Mouse (Mus musculus) heart, embryonic 13.5 days (tissue): ENCODE measurements around the gene Olfr1502. TPM values are rescaled to one million over a fixed set of nuclear protein-coding genes. Genes with fewer than 3 reads are reported as not detected.
"Not testable (repeated sequence)": the region's sequence is repeated elsewhere in the genome, so short reads cannot be mapped to it uniquely, and the experiment has no call there.

ENCODE experiments used
- ATAC-seq: fragments of 200-750 bp; cut with Nextera tagmentation; 2 replicates; pipeline ENCODE4 v1.8.0; 2017; ENCODE audit warnings: moderate TSS enrichment; ENCODE audit not compliant: insufficient number of reproducible peaks, low FRiP score, low TSS enrichment; ENCODE audit errors: extremely low read depth
- H3K27ac ChIP-seq: fragments of 300-500 bp; sonication (generic); replicated peaks from 2 replicates; pipeline ENCODE4 v1.5.1; 2015; ENCODE audit warnings: moderate library complexity, mild to moderate bottlenecking, inconsistent platforms
- H3K27me3 ChIP-seq: fragments of 300-500 bp; sonication (generic); replicated peaks from 2 replicates; pipeline ENCODE4 v1.6.1; 2015; ENCODE audit warnings: mild to moderate bottlenecking, inconsistent platforms
- H3K36me3 ChIP-seq: fragments of 300-500 bp; sonication (generic); 2 replicates; pipeline ENCODE4 v1.6.1; 2015; ENCODE audit warnings: mild to moderate bottlenecking, inconsistent platforms
- H3K4me1 ChIP-seq: fragments of 300-500 bp; sonication (generic); 2 replicates; pipeline ENCODE4 v1.6.1; 2015; ENCODE audit warnings: inconsistent platforms
- H3K4me2 ChIP-seq: fragments of 300-500 bp; sonication (generic); 2 replicates; pipeline ENCODE4 v1.6.1; 2015; ENCODE audit warnings: inconsistent platforms, mild to moderate bottlenecking, moderate library complexity
- H3K4me3 ChIP-seq: fragments of 300-500 bp; sonication (generic); 2 replicates; pipeline ENCODE4 v1.5.1; 2015; ENCODE audit warnings: moderate library complexity, mild to moderate bottlenecking, inconsistent platforms
- H3K9ac ChIP-seq: fragments of 300-500 bp; sonication (generic); 2 replicates; pipeline ENCODE4 v1.6.1; 2015; ENCODE audit warnings: inconsistent platforms, mild to moderate bottlenecking, moderate library complexity
- H3K9me3 ChIP-seq: fragments of 300-500 bp; sonication (generic); 2 replicates; pipeline ENCODE4 v1.6.1; 2016; ENCODE audit warnings: inconsistent platforms
- WGBS: fragments of 180-500 bp; shearing (Covaris S2); methylation state at CpG from one replicate; pipeline ENCODE4 v1.1.7; 2015; ENCODE audit warnings: mixed read lengths; 5-methylcytosine and 5-hydroxymethylcytosine counted together
- polyA plus RNA-seq: library from polyadenylated mRNA; unstranded; fragments of >200 nt; fragmentation: Nextera tagmentation; extraction: Ambion mirVana; gene quantifications from 2 replicates; pipeline ENCODE4 v1.2.1, GENCODE M21; 2015

Gene Olfr1502
- not detected in 2 replicates for polyA plus RNA-seq

DNA sequence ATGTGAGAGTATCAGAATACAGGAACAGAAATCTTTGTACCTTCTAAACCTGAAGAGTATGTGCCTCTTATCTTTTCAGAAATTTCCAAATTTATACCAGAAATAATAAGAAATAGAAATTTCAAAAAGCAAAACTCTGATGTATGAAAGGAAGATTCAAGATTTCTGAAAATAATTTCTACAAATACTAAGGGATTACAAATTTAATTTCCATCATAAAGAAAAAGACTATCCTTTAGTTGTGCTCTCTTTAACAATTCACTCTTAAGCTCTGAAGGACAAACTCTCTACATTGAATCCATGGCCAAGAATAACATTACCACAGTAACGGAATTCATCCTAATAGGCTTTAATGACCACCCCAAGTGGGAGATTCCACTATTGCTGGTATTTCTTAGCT lies at the start of gene Olfr1502:
Olfr1502 (plus strand) TSS at position 301 of the 400 bp plus-strand sequence.
- ATAC-seq: no peak
- H3K36me3 ChIP-seq: no peaks in the 10 kb centered on the region
- no peaks in the 10 kb centered on the region for H3K9me3 ChIP-seq
- 61% methylated on average over 1 of the region's 1 CpGs for WGBS
- H3K4me3 ChIP-seq: no peak within 1 kb of the TSS
- H3K4me2 ChIP-seq: no peak within 1 kb of the TSS
- no peak within 1 kb of the TSS for H3K27ac ChIP-seq
- no peaks in the 10 kb centered on the region for H3K27me3 ChIP-seq
- no peaks in the 10 kb centered on the region for H3K4me1 ChIP-seq
- no peak within 1 kb of the TSS for H3K9ac ChIP-seq

DNA sequence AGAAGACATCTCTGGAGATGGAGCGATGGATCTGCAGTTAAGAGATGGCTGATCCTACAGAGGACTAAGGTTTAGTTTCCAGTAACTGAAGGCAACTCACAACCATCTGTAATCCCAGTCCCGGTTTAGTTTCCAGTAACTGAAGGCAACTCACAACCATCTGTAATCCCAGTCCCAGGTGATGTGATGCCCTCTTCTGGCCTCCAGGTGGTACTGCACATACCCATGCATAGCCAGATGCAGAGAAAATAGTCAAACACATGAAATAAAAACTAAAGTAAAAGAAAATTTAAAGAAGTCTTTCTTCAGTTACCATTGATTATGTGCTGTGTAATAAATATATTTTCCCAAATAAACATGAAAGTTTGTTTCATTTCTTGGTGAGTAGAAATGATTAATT lies 48.8 kb upstream of the Olfr1502 start:
- no peak overlapping the region for H3K4me2 ChIP-seq
- H3K27ac ChIP-seq: no peak overlapping the region
- no peaks in the 10 kb centered on the region for H3K9me3 ChIP-seq
- H3K9ac ChIP-seq: no peak overlapping the region
- no peaks in the 10 kb centered on the region for H3K4me1 ChIP-seq
- no peak overlapping the region for H3K4me3 ChIP-seq
- H3K27me3 ChIP-seq: no peaks in the 10 kb centered on the region
- no peaks in the 10 kb centered on the region for H3K36me3 ChIP-seq
- no peak for ATAC-seq
- 48% methylated on average over 2 of the region's 2 CpGs for WGBS

DNA sequence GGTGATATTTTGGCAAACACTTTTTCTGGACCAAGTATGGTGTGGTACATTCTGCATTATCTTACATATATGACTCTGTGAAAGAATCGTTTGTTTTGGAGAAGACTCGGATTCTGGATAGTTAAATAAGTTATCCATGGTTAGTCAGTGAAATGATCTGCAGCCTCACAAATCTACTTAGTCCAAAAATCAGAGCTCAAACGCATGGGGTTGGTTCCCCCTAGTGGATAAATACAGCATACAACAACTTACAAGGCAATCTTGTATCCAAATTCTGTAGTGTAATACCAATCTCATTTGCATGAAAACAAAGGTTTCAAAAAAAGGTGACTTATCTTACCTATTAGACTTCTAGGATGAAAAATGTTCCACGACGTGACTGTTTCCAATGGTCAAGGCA lies 42.8 kb upstream of the Olfr1502 start:
- no peaks in the 10 kb centered on the region for H3K9me3 ChIP-seq
- WGBS: 26% methylated on average over 5 of the region's 5 CpGs
- no peak overlapping the region for H3K27ac ChIP-seq
- no peaks in the 10 kb centered on the region for H3K36me3 ChIP-seq
- no peaks in the 10 kb centered on the region for H3K27me3 ChIP-seq
- no peak for ATAC-seq
- H3K4me1 ChIP-seq: no peaks in the 10 kb centered on the region
- H3K4me3 ChIP-seq: no peak overlapping the region
- H3K9ac ChIP-seq: no peak overlapping the region
- H3K4me2 ChIP-seq: no peak overlapping the region

DNA sequence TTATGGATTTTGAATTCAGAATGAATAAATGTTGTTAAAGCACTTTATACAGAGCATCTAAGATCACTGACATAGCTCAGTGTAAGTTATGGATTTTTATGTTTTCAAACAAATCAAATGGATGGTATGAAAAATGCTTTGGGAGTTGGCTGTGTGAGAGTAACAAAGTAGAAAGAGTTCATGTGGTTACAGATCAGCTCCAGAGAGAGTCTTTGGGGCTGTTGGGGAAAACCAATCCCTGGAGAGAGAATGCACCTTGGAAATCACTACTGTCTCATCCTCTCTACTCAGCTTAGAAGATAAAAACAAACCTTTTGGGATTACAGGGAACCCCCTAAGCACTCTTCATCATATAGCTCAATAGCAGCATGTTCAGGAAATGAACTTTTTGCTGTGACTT lies 42.2 kb upstream of the Olfr1502 start, which contains the start of gene Olfr1499:
Olfr1499 (minus strand) TSS at position 101 of the 400 bp plus-strand sequence.
- Histone ChIP-seq H3K4me3 (no peak within 1 kb of the TSS), H3K36me3 (no peaks in the 10 kb centered on the region), H3K4me2 (no peak within 1 kb of the TSS), H3K27me3 (no peaks in the 10 kb centered on the region), H3K27ac (no peak within 1 kb of the TSS), H3K4me1 (no peaks in the 10 kb centered on the region), H3K9me3 (no peaks in the 10 kb centered on the region), H3K9ac (no peak within 1 kb of the TSS)
- ATAC-seq: no peak

DNA sequence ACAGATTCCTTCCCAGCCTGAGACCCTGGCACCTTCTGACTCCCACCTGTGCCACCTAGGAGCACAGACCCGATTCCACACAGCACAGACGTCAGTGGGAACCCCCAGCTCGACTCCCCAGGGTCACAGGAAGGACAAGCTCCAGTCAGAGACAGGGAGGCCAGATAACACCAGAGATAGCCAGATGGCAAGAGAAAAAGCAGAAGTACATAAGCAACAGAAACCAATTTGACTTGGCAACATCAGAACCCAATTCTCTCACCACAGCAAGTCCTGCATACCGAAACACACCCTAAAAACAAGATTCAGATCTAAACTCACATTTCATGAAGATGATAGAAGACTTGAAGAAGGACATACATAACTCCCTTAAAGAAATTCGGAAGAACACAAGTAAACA lies 40.7 kb upstream of the Olfr1502 start:
- Histone ChIP-seq H3K9ac (no peak overlapping the region), H3K4me1 (no peaks in the 10 kb centered on the region), H3K9me3 (no peaks in the 10 kb centered on the region), H3K27me3 (no peaks in the 10 kb centered on the region), H3K27ac (no peak overlapping the region), H3K4me2 (no peak overlapping the region), H3K4me3 (no peak overlapping the region), H3K36me3 (no peaks in the 10 kb centered on the region)
- WGBS: 43% methylated on average over 5 of the region's 5 CpGs
- no peak for ATAC-seq

DNA sequence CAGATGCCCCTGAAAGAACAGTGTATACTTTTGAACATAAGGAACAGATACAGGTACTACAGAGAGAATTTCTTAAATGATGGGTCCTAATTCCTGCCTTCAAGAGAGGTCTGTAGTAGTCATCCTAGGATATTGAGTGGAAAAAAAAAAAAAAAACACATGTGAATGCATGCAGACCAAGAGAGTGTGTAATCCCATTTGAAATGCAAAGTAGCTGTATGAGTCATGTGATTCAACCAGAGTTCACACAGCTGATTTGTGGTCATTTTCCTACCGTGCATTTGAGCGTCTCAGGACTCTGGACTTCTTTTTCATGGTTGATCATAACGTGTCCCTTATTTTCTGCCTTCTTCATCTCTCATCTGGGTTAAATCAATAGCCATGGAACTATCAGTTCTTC lies 33.1 kb upstream of the Olfr1502 start:
- no peak overlapping the region for H3K4me3 ChIP-seq
- WGBS: 65% methylated on average over 3 of the region's 3 CpGs
- H3K4me1 ChIP-seq: no peaks in the 10 kb centered on the region
- no peaks in the 10 kb centered on the region for H3K9me3 ChIP-seq
- no peak for ATAC-seq
- H3K27me3 ChIP-seq: no peaks in the 10 kb centered on the region
- H3K27ac ChIP-seq: no peak overlapping the region
- no peak overlapping the region for H3K4me2 ChIP-seq
- no peaks in the 10 kb centered on the region for H3K36me3 ChIP-seq
- H3K9ac ChIP-seq: no peak overlapping the region

DNA sequence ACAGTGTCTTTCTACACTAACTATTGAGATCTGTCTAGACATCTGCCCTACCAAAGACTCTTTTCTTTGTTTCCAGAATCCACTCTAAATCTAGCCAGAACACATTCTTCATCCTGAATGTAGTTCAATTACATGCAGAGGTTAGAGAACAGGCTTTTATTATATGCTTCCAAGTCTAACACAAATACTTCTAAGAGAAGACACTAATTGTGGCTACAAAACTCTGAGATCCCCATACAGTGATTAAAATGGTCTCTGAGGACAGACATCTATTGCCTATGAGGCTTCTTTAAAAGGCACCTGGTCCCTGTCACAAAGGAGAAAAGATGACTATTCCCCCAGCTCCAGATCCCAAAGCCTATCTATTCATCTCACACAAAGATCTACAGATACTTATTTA lies 31.2 kb upstream of the Olfr1502 start, which contains the start of gene Olfr1500:
Olfr1500 (minus strand) TSS at position 101 of the 400 bp plus-strand sequence.
- Histone ChIP-seq H3K9me3 (no peaks in the 10 kb centered on the region), H3K4me3 (no peak within 1 kb of the TSS)

DNA sequence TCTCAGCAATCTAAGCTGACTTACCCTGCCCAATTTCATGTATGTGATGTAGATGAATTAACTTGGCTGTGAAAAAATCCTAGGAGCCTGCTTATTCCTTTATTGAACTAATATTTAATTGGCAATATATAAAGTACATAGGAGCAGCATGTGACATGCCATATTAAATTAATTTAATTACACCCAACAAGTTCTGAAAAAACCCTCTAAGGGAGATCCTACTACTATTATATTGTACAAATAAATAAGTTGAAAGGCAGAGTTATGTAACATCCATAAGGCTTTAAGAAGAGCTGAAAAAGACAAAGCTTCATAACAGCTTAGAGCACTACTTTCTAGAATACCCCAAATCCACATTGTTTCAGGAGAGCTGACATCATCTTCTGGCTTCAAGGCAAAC lies 11.0 kb upstream of the Olfr1502 start, which contains the start of gene Olfr1501:
Olfr1501 (minus strand) TSS at position 101 of the 400 bp plus-strand sequence.
- not testable (repeated sequence) for H3K9me3 ChIP-seq, H3K27me3 ChIP-seq, H3K36me3 ChIP-seq, H3K4me3 ChIP-seq, H3K27ac ChIP-seq, H3K4me1 ChIP-seq, H3K4me2 ChIP-seq, ATAC-seq, H3K9ac ChIP-seq

More for the DNA sequence above, 31.2 kb upstream of the Olfr1502 start, which contains the start of gene Olfr1500:
- Histone ChIP-seq H3K27me3 (no peaks in the 10 kb centered on the region), H3K36me3 (no peaks in the 10 kb centered on the region), H3K4me1 (no peaks in the 10 kb centered on the region), H3K4me2 (no peak within 1 kb of the TSS), H3K9ac (no peak within 1 kb of the TSS), H3K27ac (no peak within 1 kb of the TSS)
- ATAC-seq: no peak

DNA sequence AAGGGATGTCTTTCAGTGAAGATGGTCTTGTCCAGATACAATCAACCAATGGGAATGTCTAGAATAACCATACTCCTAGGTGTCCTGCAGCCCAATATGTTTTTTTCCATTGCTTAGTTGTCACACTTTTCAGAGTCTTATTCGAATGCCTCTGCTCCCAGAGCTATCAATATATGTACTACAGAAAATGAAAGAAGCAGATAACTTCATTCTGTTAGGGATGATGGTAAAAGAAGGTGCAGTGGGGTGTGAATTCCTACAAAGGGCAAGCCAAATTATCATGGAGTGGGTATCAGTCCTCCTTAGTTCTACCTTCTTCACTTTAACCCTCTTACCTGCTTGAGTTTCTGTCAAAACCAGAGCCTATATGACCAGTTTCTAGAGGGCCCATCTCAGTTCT lies 36.2 kb downstream of the Olfr1502 start, which contains the start of gene Olfr1504:
Olfr1504 (minus strand) TSS at position 101 of the 400 bp plus-strand sequence.
- H3K9me3 ChIP-seq: no peaks in the 10 kb centered on the region
- no peak for ATAC-seq
- no peak within 1 kb of the TSS for H3K27ac ChIP-seq
- H3K4me2 ChIP-seq: no peak within 1 kb of the TSS
- H3K36me3 ChIP-seq: no peaks in the 10 kb centered on the region
- 55% methylated on average over 1 of the region's 1 CpGs for WGBS
- H3K4me1 ChIP-seq: no peaks in the 10 kb centered on the region
- no peak within 1 kb of the TSS for H3K9ac ChIP-seq
- no peak within 1 kb of the TSS for H3K4me3 ChIP-seq
- H3K27me3 ChIP-seq: no peaks in the 10 kb centered on the region

Other genes starting within 250 kb of the Olfr1502 start
- not detected in 2 replicates for gene Olfr1487, start 244.4 kb upstream of the Olfr1502 start, polyA plus RNA-seq
- not detected in 2 replicates for gene Olfr1489, start 230.2 kb upstream of the Olfr1502 start, polyA plus RNA-seq
- not detected in 2 replicates for gene Olfr1490, start 210.7 kb upstream of the Olfr1502 start, polyA plus RNA-seq
- not detected in 2 replicates for gene Olfr1491, start 164.5 kb upstream of the Olfr1502 start, polyA plus RNA-seq
- gene Olfr1493-ps1, start 138.5 kb upstream of the Olfr1502 start, polyA plus RNA-seq: not detected in 2 replicates
- not detected in 2 replicates for gene Olfr1494, start 122.1 kb upstream of the Olfr1502 start, polyA plus RNA-seq
- gene Olfr1495, start 97.2 kb upstream of the Olfr1502 start, polyA plus RNA-seq: not detected in 2 replicates
- not detected in 2 replicates for gene Olfr1496, start 83.9 kb upstream of the Olfr1502 start, polyA plus RNA-seq
- not detected in 2 replicates for gene Olfr1497, start 63.6 kb upstream of the Olfr1502 start, polyA plus RNA-seq
- not detected in 2 replicates for gene Olfr1499, start 42.3 kb upstream of the Olfr1502 start, polyA plus RNA-seq
- not detected in 2 replicates for gene Olfr1500, start 31.3 kb upstream of the Olfr1502 start, polyA plus RNA-seq
- gene Olfr1501, start 11.1 kb upstream of the Olfr1502 start, polyA plus RNA-seq: not detected in 2 replicates
- gene Olfr1504, start 36.1 kb downstream of the Olfr1502 start, polyA plus RNA-seq: not detected in 2 replicates
- not detected in 2 replicates for gene Olfr1505, start 51.7 kb downstream of the Olfr1502 start, polyA plus RNA-seq